Mouse (Mus musculus) heart, adult 2 months (tissue): Measurements from ENCODE around the gene Net1. TPM values are rescaled to one million over a fixed set of nuclear protein-coding genes. Genes with fewer than 3 reads are reported as not detected.

ENCODE experiments used
- DNase-seq, 2 experiments: peaks; one replicate each; pipeline ENCODE4 v3.0.0; 2021
- H3K27ac ChIP-seq: fragments of 200-600 bp; 2 replicates; pipeline ENCODE4 v1.8.1; 2022
- H3K27me3 ChIP-seq: fragments of 200-500 bp; 2 replicates; pipeline ENCODE4 v1.6.1; 2012; ENCODE audit warnings: mild to moderate bottlenecking, low read length, inconsistent platforms, mixed read lengths; ENCODE audit not compliant: control insufficient read depth, insufficient read depth
- H3K36me3 ChIP-seq: fragments of 200-500 bp; 2 replicates; pipeline ENCODE4 v1.6.1; 2012; ENCODE audit warnings: low read length, inconsistent platforms; ENCODE audit not compliant: control insufficient read depth, insufficient read depth
- H3K4me1 ChIP-seq: fragments of 200-500 bp; 2 replicates; pipeline ENCODE4 v1.6.1; 2011; ENCODE audit warnings: low read length; ENCODE audit not compliant: control insufficient read depth, insufficient read depth
- H3K4me3 ChIP-seq: fragments of 200-600 bp; 2 replicates; pipeline ENCODE4 v1.8.1; 2022
- H3K79me2 ChIP-seq: fragments of 200-500 bp; replicated peaks from 2 replicates; pipeline ENCODE4 v1.6.1; 2012; ENCODE audit warnings: mild to moderate bottlenecking, inconsistent platforms, low read length, moderate library complexity, mixed read lengths; ENCODE audit not compliant: control insufficient read depth, insufficient read depth
- H3K9ac ChIP-seq: fragments of 200-500 bp; 2 replicates; pipeline ENCODE4 v1.6.1; 2012; ENCODE audit warnings: low read depth, mild to moderate bottlenecking, control low read depth, inconsistent platforms, low read length, mixed read lengths
- CTCF ChIP-seq: fragments of 200-600 bp; IDR thresholded peaks from 2 replicates; pipeline ENCODE4 v1.8.1; 2022; ENCODE audit warnings: antibody characterized with exemption, mild to moderate bottlenecking, moderate library complexity
- EP300 ChIP-seq: fragments of 200-500 bp; IDR thresholded peaks from 2 replicates; pipeline ENCODE4 v1.6.1; 2011; ENCODE audit warnings: low read depth, low read length, control low read depth; ENCODE audit not compliant: insufficient read depth
- POLR2A ChIP-seq: fragments of 200-500 bp; IDR thresholded peaks from 2 replicates; pipeline ENCODE4 v1.6.1; 2011; ENCODE audit warnings: mild to moderate bottlenecking, low read depth, low read length, control low read depth; ENCODE audit not compliant: insufficient read depth
- WGBS: fragments of 180-500 bp; shearing (Covaris S2); methylation state at CpG from one replicate; pipeline ENCODE4 v1.1.7; 2018; 5-methylcytosine and 5-hydroxymethylcytosine counted together
- intact Hi-C: fragments of 180-260 bp; cut with DNase I; formaldehyde crosslinking; loops from one replicate; pipeline ENCODE4 v1.15.1; 2025
- polyA plus RNA-seq: library from polyadenylated mRNA; depleted of rRNA; stranded (reverse); fragments of >200 nt; gene quantifications from 2 replicates; pipeline ENCODE4 v1.2.3, GENCODE M21; 2012
- total RNA-seq, 2 experiments: library from RNA; stranded (reverse); gene quantifications; 2 replicates each; pipeline ENCODE4 v1.2.3; 2021

The Net1 gene
- total and polyA plus RNA-seq, 3 experiments = 6.4 to 18.8 (median 16.6) TPM

- TF ChIP-seq CTCF = no peak
- no peak for TF ChIP-seq EP300
- Histone ChIP-seq H3K4me3 (no peak overlapping the region), H3K4me1 (no peaks in the 10 kb centered on the region), H3K79me2 (no peaks in the 10 kb centered on the region), H3K9ac (no peak overlapping the region), H3K27ac (no peak overlapping the region), H3K36me3 (no peaks in the 10 kb centered on the region), H3K27me3 (no peaks in the 10 kb centered on the region)
- intact Hi-C loops = no loop called here
- no peak for DNase-seq
Measured at GRCm38 (mm10) chr13:3869901-3870300, 48.1 kb downstream of the Net1 start.

- Histone ChIP-seq H3K4me1 (no peaks in the 10 kb centered on the region), H3K36me3 (no peaks in the 10 kb centered on the region), H3K27ac (no peak overlapping the region), H3K27me3 (no peaks in the 10 kb centered on the region), H3K4me3 (no peak overlapping the region), H3K9ac (no peak overlapping the region), H3K79me2 (no peaks in the 10 kb centered on the region)
- intact Hi-C loops = no loop called here
- DNase-seq = no peak
- TF ChIP-seq POLR2A (no peak), EP300 (no peak), CTCF (no peak)
- 78% methylated on average over 6 of the region's 6 CpGs for WGBS
Measured at GRCm38 (mm10) chr13:3867158-3867557, 50.9 kb downstream of the Net1 start.

- Histone ChIP-seq H3K9ac (no peak overlapping the region), H3K79me2 (no peaks in the 10 kb centered on the region)
Measured at GRCm38 (mm10) chr13:3866355-3867052, 51.5 kb downstream of the Net1 start.

GRCm38 (mm10) chr13:3865648-3866354 is 52.2 kb downstream of the Net1 start:
- Histone ChIP-seq H3K79me2 (no peaks in the 10 kb centered on the region), H3K27me3 (no peaks in the 10 kb centered on the region), H3K9ac (no peak overlapping the region), H3K36me3 (no peaks in the 10 kb centered on the region), H3K27ac (no peak overlapping the region), H3K4me1 (no peaks in the 10 kb centered on the region), H3K4me3 (no peak overlapping the region)
- no peak for TF ChIP-seq CTCF
- TF ChIP-seq POLR2A = no peak
- no peak for TF ChIP-seq EP300
- intact Hi-C loops = no loop called here
- peak; percentile 46 to 62 for DNase-seq
- WGBS = 64% methylated on average over 14 of the region's 14 CpGs

More at GRCm38 (mm10) chr13:3866355-3867052, 51.5 kb downstream of the Net1 start:
- no peaks in the 10 kb centered on the region for H3K27me3 ChIP-seq
- WGBS = 49% methylated on average over 8 of the region's 8 CpGs
- H3K4me3 ChIP-seq = no peak overlapping the region
- no peak for TF ChIP-seq CTCF
- TF ChIP-seq EP300 = no peak
- TF ChIP-seq POLR2A = no peak
- no peak overlapping the region for H3K27ac ChIP-seq
- no peaks in the 10 kb centered on the region for H3K36me3 ChIP-seq
- H3K4me1 ChIP-seq = no peaks in the 10 kb centered on the region
- DNase-seq = no peak
- intact Hi-C loops = no loop called here

- TF ChIP-seq CTCF = no peak
- no peak for TF ChIP-seq EP300
- TF ChIP-seq POLR2A = no peak
- Histone ChIP-seq H3K36me3 (no peaks in the 10 kb centered on the region), H3K4me3 (no peak overlapping the region), H3K27me3 (no peaks in the 10 kb centered on the region), H3K79me2 (no peaks in the 10 kb centered on the region), H3K9ac (no peak overlapping the region), H3K27ac (no peak overlapping the region), H3K4me1 (no peaks in the 10 kb centered on the region)
- intact Hi-C loops = no loop called here
- DNase-seq = no peak
- 81% methylated on average over 10 of the region's 10 CpGs for WGBS
Measured at GRCm38 (mm10) chr13:3862922-3863580, 55.0 kb downstream of the Net1 start.

- intact Hi-C loops = no loop called here
- Histone ChIP-seq H3K27me3 (no peaks in the 10 kb centered on the region), H3K27ac (no peak overlapping the region), H3K36me3 (no peaks in the 10 kb centered on the region), H3K79me2 (no peaks in the 10 kb centered on the region), H3K4me1 (no peaks in the 10 kb centered on the region), H3K9ac (no peak overlapping the region), H3K4me3 (no peak overlapping the region)
- TF ChIP-seq EP300 = no peak
- no peak for TF ChIP-seq POLR2A
- no peak for DNase-seq
- WGBS = 76% methylated on average over 3 of the region's 3 CpGs
Measured at GRCm38 (mm10) chr13:3862325-3862724, 55.7 kb downstream of the Net1 start.
